Mouse (Mus musculus): ENCODE measurements around the gene Slc44a5.

Slc44a5 gene

GRCm38 (mm10) chr3:154297499-154297898 lies 324.3 kb downstream of the Slc44a5 start:
- DNase-seq (ENCODE audit: low read depth, low spot score): peak; percentile 20

GRCm38 (mm10) chr3:154298490-154298889 lies 325.3 kb downstream of the Slc44a5 start:
- DNase-seq (ENCODE audit: low read depth, low spot score): no peak

- no peak for DNase-seq (ENCODE audit: low read depth, low spot score)
These were observed 326.8 kb downstream of the Slc44a5 start for GRCm38 (mm10) chr3:154300006-154300405.

GRCm38 (mm10) chr3:154301102-154301501 lies 327.9 kb downstream of the Slc44a5 start:
- no peak for DNase-seq (ENCODE audit: low read depth, low spot score)

GRCm38 (mm10) chr3:154305163-154305884 lies 332.1 kb downstream of the Slc44a5 start:
- no peak for DNase-seq (ENCODE audit: low read depth, low spot score)

- no peak for DNase-seq (ENCODE audit: low read depth, low spot score)
These were observed 344.5 kb downstream of the Slc44a5 start for GRCm38 (mm10) chr3:154317651-154318248.
